Mouse (Mus musculus) liver, adult 2 months (tissue): ENCODE data around the gene Plce1. TPM values are rescaled to one million over a fixed set of nuclear protein-coding genes. Genes with fewer than 3 reads are reported as not detected.

Experiments used
- DNase-seq: peaks from one replicate; pipeline ENCODE4 v3.0.0-alpha.2; 2011; ENCODE audit warnings: low read depth, low spot score; ENCODE audit errors: extremely low read depth
- H3K27ac ChIP-seq: fragments of 200-500 bp; replicated peaks from 2 replicates; pipeline ENCODE4 v1.5.1; 2012; ENCODE audit warnings: low read depth, mild to moderate bottlenecking, control low read depth, inconsistent platforms, low read length; ENCODE audit not compliant: insufficient read depth
- H3K27me3 ChIP-seq: fragments of 200-500 bp; 2 replicates; pipeline ENCODE4 v1.6.1; 2012; ENCODE audit warnings: mild to moderate bottlenecking, moderate library complexity, low read length, inconsistent platforms; ENCODE audit not compliant: control insufficient read depth, insufficient read depth
- H3K36me3 ChIP-seq: fragments of 200-500 bp; 2 replicates; pipeline ENCODE4 v1.6.1; 2012; ENCODE audit warnings: low read length, inconsistent platforms; ENCODE audit not compliant: control insufficient read depth, insufficient read depth
- H3K4me1 ChIP-seq: fragments of 200-500 bp; 2 replicates; pipeline ENCODE4 v1.6.1; 2011; ENCODE audit warnings: low read length; ENCODE audit not compliant: control insufficient read depth, insufficient read depth
- H3K4me3 ChIP-seq: fragments of 200-500 bp; 2 replicates; pipeline ENCODE4 v1.5.1; 2011; ENCODE audit warnings: low read depth, mild to moderate bottlenecking, control low read depth, low read length, moderate library complexity; ENCODE audit not compliant: insufficient read depth
- H3K79me2 ChIP-seq: fragments of 200-500 bp; 2 replicates; pipeline ENCODE4 v1.6.1; 2012; ENCODE audit warnings: inconsistent platforms, mild to moderate bottlenecking, low read length, moderate library complexity; ENCODE audit not compliant: control insufficient read depth, insufficient read depth
- H3K9ac ChIP-seq: fragments of 200-500 bp; 2 replicates; pipeline ENCODE4 v1.6.1; 2012; ENCODE audit warnings: low read depth, mild to moderate bottlenecking, control low read depth, inconsistent platforms, low read length
- CTCF ChIP-seq: fragments of 200-500 bp; IDR thresholded peaks from 2 replicates; pipeline ENCODE4 v1.5.1; 2011; ENCODE audit warnings: low read depth, low read length, control low read depth
- POLR2A ChIP-seq: fragments of 200-500 bp; IDR thresholded peaks from 2 replicates; pipeline ENCODE4 v1.6.1; 2011; ENCODE audit warnings: low read length, control low read depth; ENCODE audit not compliant: insufficient read depth; ENCODE audit errors: extremely low read depth
- WGBS: fragments of 180-500 bp; shearing (Covaris S2); methylation state at CpG from one replicate; pipeline ENCODE4 v1.1.7; 2018; 5-methylcytosine and 5-hydroxymethylcytosine counted together
- polyA plus RNA-seq: library from polyadenylated mRNA; depleted of rRNA; stranded (reverse); fragments of >200 nt; gene quantifications from 2 replicates; pipeline ENCODE4 v1.2.3, GENCODE M21; 2012
- total RNA-seq: library from RNA; depleted of rRNA; stranded (reverse); fragments of >200 nt; gene quantifications from 2 replicates; pipeline ENCODE4 v1.2.3, GENCODE M21; 2014

Plce1 gene
- total and polyA plus RNA-seq, 2 experiments = 1.9 to 8.6 TPM

DNA sequence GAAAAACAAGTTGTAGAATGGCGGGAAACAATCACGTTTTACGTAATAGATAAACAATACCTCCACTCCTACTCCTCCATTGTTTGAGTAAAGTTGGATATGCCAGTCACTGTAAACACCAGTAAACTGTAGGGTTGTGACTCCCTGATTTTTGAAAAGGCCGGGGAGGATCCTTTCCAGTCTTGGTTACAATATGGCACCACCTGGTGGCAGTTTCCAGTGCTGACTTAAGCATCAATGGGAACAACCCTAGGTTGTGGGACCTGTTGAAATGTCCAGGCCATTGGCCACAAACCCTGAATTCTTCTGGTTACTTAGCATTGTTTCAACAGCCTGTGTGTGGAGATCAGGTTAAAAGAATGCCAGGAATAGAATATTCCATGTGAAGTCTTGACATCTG lies 294.6 kb downstream of the Plce1 start:
- Histone ChIP-seq H3K4me3 (no peak overlapping the region), H3K36me3 (peaks cover 2% of the 10 kb centered on the region; the same call in 1 of the 2 replicates), H3K27me3 (no peaks in the 10 kb centered on the region), H3K27ac (no peak overlapping the region), H3K9ac (no peak overlapping the region), H3K4me1 (no peaks in the 10 kb centered on the region), H3K79me2 (no peaks in the 10 kb centered on the region)
- WGBS = 52% methylated on average over 4 of the region's 4 CpGs
- TF ChIP-seq POLR2A = no peak
- peak; percentile 14; the same call in 1 of the 2 replicates for TF ChIP-seq CTCF
- peak; percentile 49 for DNase-seq

DNA sequence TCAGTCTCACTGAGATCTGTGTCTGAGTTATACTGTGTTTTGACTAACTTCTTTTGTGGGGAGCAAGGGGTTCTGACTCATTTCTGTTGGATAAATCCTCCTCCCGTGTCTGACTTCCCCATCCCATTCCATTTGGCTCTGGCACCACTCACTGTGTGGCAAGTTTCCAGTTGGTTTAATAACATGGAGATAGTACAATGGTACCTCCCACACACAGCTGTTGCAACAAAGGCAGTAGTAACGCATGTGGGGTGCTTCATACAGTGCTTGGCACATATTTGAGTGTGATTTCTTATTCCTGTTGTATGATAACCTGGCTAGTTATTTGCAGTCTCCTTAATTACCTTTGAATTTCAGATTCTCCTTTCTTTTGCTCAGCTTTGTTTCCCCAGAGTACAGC lies 297.9 kb downstream of the Plce1 start:
- Histone ChIP-seq H3K79me2 (no peaks in the 10 kb centered on the region), H3K27ac (no peak overlapping the region), H3K36me3 (no peaks in the 10 kb centered on the region; the same call in 1 of the 2 replicates), H3K4me1 (no peaks in the 10 kb centered on the region), H3K4me3 (no peak overlapping the region), H3K9ac (no peak overlapping the region), H3K27me3 (no peaks in the 10 kb centered on the region)
- WGBS = 21% methylated on average over 2 of the region's 2 CpGs
- TF ChIP-seq CTCF = no peak
- TF ChIP-seq POLR2A = no peak
- peak; percentile 12 for DNase-seq

DNA sequence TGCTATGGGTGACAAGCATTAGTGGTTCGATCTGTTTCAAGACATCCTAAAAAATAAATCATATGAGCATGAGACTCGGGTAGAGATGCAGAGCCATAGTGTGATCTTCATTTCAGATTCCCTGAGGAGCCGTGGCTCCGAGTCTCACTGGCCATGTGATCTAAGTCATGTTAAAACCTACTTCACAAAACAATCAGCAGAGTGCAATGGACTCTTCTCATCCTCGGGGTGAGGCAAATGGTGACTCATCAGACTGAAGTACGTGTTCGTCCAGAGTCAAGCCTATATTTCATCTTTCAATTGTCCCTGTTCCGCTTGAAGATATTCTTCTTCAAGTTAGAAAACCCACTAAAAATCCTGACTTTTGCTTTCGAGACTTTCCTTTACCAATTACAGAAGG lies 302.6 kb downstream of the Plce1 start:
- Histone ChIP-seq H3K27me3 (no peaks in the 10 kb centered on the region), H3K4me3 (no peak overlapping the region), H3K9ac (no peak overlapping the region), H3K4me1 (peaks cover 6% of the 10 kb centered on the region), H3K36me3 (peaks cover 4% of the 10 kb centered on the region; the same call in 1 of the 2 replicates), H3K27ac (no peak overlapping the region), H3K79me2 (no peaks in the 10 kb centered on the region)
- DNase-seq = no peak
- 91% methylated on average over 9 of the region's 9 CpGs for WGBS
- TF ChIP-seq POLR2A = no peak
- no peak for TF ChIP-seq CTCF

DNA sequence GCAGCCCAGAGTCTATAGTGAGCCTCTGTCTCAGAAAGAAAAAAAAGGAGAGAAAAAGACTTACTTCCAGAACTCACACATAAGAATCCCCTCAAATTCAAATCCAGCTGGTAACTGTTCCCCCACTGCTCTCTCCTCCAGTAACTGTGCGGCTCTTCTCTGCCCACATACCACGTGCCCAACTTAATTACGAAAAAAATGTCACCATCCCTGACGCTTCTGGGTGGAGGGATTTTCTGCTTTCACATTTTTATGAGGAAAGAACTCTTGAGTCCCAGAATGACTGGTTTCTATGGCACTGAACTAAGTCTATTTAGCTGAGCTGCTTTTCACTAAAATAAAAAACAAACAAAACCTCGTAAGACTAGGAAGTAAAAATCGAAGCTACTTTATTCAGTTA lies 306.8 kb downstream of the Plce1 start:
- Histone ChIP-seq H3K27ac (no peak overlapping the region), H3K4me1 (peaks cover 6% of the 10 kb centered on the region), H3K4me3 (no peak overlapping the region), H3K79me2 (no peaks in the 10 kb centered on the region), H3K36me3 (peaks cover 26% of the 10 kb centered on the region), H3K9ac (no peak overlapping the region), H3K27me3 (no peaks in the 10 kb centered on the region)
- TF ChIP-seq CTCF = no peak
- TF ChIP-seq POLR2A = no peak
- DNase-seq = no peak
- 97% methylated on average over 6 of the region's 6 CpGs for WGBS

DNA sequence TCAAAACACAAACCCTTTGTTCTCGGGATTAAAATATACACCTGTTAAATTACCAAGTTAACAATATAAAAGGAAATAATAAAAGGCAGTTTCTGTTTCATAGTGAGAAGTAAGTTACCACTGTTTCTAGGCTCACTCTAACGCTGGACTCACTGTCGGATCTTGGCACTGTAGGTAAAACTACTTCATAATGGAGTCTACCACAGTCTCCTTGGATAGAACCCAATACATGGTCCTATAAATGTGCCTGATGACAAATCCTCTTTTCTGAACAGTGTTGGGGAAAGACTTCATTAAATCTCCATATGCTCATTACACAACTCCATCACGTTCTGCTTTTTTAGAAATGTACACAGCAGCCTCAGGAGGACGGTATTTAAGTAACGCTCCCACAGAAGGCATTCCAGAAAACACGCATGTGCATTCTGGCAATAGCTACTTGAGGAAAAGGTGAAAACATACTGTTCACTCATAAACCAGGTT lies 312.7 kb downstream of the Plce1 start:
- Histone ChIP-seq H3K9ac (no peak overlapping the region), H3K36me3 (peaks cover 52% of the 10 kb centered on the region), H3K4me3 (no peak overlapping the region), H3K27ac (no peak overlapping the region), H3K79me2 (no peaks in the 10 kb centered on the region), H3K27me3 (no peaks in the 10 kb centered on the region), H3K4me1 (no peaks in the 10 kb centered on the region)
- WGBS = 94% methylated on average over 7 of the region's 7 CpGs
- no peak for DNase-seq
- TF ChIP-seq CTCF = no peak
- TF ChIP-seq POLR2A = no peak

DNA sequence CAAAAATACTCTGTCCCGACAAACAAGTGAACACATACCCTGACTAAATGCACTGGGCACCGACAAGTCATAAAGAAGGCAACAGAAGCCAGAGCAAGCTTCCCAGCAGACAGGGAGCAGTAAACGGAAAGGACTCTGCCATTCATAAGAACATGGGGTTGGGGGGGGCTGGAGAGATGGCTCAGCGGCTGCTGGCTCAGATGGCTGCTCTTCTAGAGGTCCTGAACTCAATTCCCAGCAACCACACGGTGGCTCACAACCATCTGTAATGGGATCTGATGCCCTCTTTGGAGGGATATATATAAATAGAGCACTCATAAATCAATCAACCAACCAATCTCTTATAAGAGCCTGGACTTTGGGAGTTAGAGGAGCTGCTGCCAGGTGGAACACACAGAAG lies 315.6 kb downstream of the Plce1 start:
- TF ChIP-seq CTCF = no peak
- TF ChIP-seq POLR2A = no peak
- H3K27ac ChIP-seq = no peak overlapping the region
- no peak overlapping the region for H3K4me3 ChIP-seq
- H3K36me3 ChIP-seq = peaks cover 46% of the 10 kb centered on the region
- H3K9ac ChIP-seq = no peak overlapping the region
- no peaks in the 10 kb centered on the region for H3K27me3 ChIP-seq
- no peak for DNase-seq
- H3K4me1 ChIP-seq = no peaks in the 10 kb centered on the region
- no peaks in the 10 kb centered on the region for H3K79me2 ChIP-seq
- 90% methylated on average over 5 of the region's 5 CpGs for WGBS
